Mouse (Mus musculus): ENCODE data around the gene Siae. TPM values are rescaled to one million over a fixed set of nuclear protein-coding genes. Genes with fewer than 3 reads are reported as not detected.

Gene Siae
- total RNA-seq, 2 experiments from 2014 or later: 4.1 to 4.6 TPM

- Histone ChIP-seq H3K27ac (no peak overlapping the region), H3K4me3 (no peak overlapping the region)
- intact Hi-C loops (cut with DNase I): no loop called here
- TF ChIP-seq CTCF (IDR thresholded peaks at IDR 0.05): no peak
- no peak for DNase-seq
Measured at GRCm38 (mm10) chr9:37687941-37688303, 132.4 kb downstream of the Siae start.

DNA sequence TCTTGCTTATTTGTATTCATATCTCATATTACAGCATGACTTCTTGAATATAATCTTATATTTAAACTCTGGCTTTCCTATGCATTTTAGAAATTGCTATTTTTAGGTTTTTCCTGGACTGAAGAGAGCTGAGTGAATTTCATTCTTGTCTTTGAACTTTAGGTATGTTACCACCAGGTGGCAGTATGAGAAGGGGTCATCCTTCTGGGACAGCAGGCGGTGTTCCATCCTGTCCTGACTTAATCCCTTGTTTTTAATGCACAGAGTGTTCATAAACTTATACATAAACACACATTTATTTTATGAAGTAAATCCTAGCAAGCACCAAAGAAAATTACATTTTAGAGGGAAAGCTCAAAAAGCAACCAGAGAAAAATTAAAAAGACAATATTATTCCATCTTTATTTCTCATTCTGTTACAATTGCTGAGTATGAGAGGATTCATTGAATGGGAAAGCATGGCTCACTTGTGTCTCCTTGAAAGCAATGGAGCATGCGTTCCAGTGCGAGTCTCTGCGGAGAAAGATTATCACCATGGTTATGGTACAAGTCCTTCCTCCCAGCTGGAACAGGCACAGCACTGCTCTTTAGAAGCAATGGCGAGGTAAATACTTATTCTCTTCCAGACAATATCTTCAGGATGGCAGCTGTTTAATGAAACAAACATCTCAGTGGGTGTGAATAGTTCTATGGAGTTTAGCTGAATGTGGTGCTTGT is 134.6 kb downstream of the Siae start:
- intact Hi-C loops (cut with DNase I): loop anchor here (2.0 kb wide), 1 partner anchor 247 kb away; no protein-coding TSS in a partner anchor
- DNase-seq: no peak
- peak; percentile 56 for TF ChIP-seq CTCF (IDR thresholded peaks at IDR 0.05)
- Histone ChIP-seq H3K27ac (no peak overlapping the region), H3K4me3 (no peak overlapping the region)

Other genes with a start within 250 kb of the Siae start
- gene Ccdc15, start 207.3 kb upstream of the Siae start, total RNA-seq (2021): 1 to 10 TPM; 1.7 to 1.8 TPM
- under 1 TPM in 1 of 2 experiments, not detected in 1; 0.20 TPM for gene Hepacam, start 188.3 kb upstream of the Siae start, total RNA-seq (2021)
- 10 to 100 TPM in 1 of 2 experiments, 1 to 10 TPM in 1; 8.6 to 10.6 TPM for gene Robo4, start 153.8 kb upstream of the Siae start, total RNA-seq (2021)
- gene Robo3, start 122.5 kb upstream of the Siae start, total RNA-seq (2021): not detected
- 1 to 10 TPM; 4.0 to 5.1 TPM for gene Msantd2, start 66.4 kb upstream of the Siae start, total RNA-seq (2021)
- gene Esam, start 27.6 kb upstream of the Siae start, total RNA-seq (2021): 10 to 100 TPM; 20.5 to 29.9 TPM
- gene Vsig2, start 16.4 kb upstream of the Siae start, total RNA-seq (2021): 1 to 10 TPM; 2.6 to 3.2 TPM
- under 1 TPM; 0.23 to 0.42 TPM for gene Nrgn, start 2.8 kb upstream of the Siae start, total RNA-seq (2021)
- gene Spa17, start 58.0 kb downstream of the Siae start, total RNA-seq (2021): 1 to 10 TPM; 3.1 to 4.1 TPM
- 10 to 100 TPM; 29.3 to 31.7 TPM for gene Tbrg1, start 101.6 kb downstream of the Siae start, total RNA-seq (2021)
- gene Panx3, start 113.5 kb downstream of the Siae start, total RNA-seq (2021): not detected
- gene Olfr160, start 160.6 kb downstream of the Siae start, total RNA-seq (2021): not detected
- gene Olfr874, start 189.4 kb downstream of the Siae start, total RNA-seq (2021): not detected
- not detected for gene Olfr875, start 216.2 kb downstream of the Siae start, total RNA-seq (2021)
- gene Olfr876, start 247.3 kb downstream of the Siae start, total RNA-seq (2021): not detected